Mouse (Mus musculus): ENCODE results near the gene Zfp941.

Gene Zfp941

DNA sequence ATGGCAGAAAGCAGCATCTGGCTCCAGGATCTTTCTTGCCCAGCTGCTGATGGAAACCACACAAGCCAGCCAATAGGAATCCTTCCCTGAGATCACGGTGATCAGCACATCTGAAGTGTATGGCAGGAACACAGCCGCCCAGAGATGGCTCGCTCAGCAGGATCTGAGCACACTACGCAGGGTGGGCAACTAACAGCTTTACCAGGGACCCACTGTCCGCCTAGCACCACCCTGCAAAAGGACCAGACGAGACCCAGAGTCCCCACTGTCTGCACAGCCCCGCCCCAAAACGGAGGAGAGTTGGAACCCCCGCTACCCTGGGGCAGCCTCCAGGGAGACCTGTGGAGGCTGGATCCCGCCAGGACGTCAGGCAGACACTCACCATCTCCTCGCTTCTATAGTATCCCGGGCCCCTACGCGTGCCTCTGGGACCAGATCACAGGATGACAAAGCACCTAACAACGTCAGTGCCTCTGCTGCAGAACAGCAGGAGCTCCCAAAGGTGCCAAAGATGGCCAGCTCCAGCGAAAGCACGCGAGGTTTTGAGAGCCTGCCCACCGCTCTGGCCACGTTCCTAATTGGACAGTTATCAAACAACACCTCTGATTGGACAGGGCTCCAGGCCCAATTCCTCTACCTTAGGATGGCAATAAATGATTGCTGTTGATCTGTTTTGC is at the start of gene Zfp941:
Zfp941 (minus strand) TSS at position 526 of the 677 bp plus-strand sequence.
- no peak for DNase-seq (ENCODE audit: low read depth)

- no peak for DNase-seq (ENCODE audit: low read depth)
Observed at GRCm38 (mm10) chr7:140864761-140865160, 42.8 kb upstream of the Zfp941 start.

- no peak for DNase-seq (ENCODE audit: low read depth)
Observed at GRCm38 (mm10) chr7:140860728-140861127, 38.8 kb upstream of the Zfp941 start.

- no peak for DNase-seq (ENCODE audit: low read depth)
Observed at GRCm38 (mm10) chr7:140859997-140860396, 38.0 kb upstream of the Zfp941 start.

GRCm38 (mm10) chr7:140858746-140859145 is 36.8 kb upstream of the Zfp941 start:
- DNase-seq (ENCODE audit: low read depth): no peak

DNA sequence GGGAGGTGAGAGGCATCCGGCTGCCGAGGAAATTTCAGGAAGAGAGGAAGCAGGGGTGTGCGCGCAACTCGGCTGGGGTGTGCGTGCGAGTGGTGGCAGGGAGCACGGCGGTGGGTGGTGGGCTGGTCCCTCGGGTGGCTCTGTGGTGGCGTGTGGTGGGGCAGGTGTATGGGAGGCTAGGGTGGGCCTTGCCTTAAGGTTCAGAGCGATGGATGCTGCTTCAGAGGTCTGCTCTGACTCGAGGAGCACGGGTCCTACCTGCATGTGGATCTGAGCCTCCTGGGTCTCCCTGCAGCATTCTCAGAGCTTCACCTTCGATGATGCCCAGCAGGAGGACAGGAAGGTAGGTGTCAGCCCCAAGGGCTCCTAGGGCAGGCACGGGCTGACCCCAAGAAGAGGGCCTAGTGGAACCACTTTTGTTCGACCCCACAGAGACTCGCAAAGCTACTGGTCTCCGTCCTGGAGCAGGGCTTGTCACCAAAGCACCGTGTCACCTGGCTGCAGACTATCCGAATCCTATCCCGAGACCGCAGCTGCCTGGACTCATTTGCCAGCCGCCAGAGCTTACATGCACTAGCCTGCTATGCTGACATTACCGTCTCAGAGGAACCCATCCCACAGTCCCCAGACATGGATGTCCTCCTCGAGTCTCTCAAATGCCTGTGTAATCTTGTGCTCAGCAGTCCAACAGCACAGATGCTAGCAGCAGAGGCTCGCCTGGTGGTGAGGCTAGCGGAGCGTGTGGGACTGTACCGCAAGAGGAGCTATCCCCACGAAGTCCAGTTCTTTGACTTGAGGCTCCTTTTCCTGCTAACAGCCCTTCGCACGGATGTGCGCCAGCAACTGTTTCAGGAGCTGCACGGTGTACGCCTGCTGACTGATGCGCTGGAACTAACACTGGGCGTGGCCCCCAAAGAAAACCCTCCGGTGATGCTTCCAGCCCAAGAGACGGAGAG is 35.9 kb upstream of the Zfp941 start, which contains the start of gene Bet1l:
Bet1l (minus strand) TSS at position 28 of the 956 bp plus-strand sequence.
- DNase-seq (ENCODE audit: low read depth): no peak

GRCm38 (mm10) chr7:140856785-140857549 is 35.0 kb upstream of the Zfp941 start, which contains the start of gene Ric8a:
TSS of gene Ric8a (plus strand) at chr7:140856957.
- peak; percentile 92 for DNase-seq (ENCODE audit: low read depth)

DNA sequence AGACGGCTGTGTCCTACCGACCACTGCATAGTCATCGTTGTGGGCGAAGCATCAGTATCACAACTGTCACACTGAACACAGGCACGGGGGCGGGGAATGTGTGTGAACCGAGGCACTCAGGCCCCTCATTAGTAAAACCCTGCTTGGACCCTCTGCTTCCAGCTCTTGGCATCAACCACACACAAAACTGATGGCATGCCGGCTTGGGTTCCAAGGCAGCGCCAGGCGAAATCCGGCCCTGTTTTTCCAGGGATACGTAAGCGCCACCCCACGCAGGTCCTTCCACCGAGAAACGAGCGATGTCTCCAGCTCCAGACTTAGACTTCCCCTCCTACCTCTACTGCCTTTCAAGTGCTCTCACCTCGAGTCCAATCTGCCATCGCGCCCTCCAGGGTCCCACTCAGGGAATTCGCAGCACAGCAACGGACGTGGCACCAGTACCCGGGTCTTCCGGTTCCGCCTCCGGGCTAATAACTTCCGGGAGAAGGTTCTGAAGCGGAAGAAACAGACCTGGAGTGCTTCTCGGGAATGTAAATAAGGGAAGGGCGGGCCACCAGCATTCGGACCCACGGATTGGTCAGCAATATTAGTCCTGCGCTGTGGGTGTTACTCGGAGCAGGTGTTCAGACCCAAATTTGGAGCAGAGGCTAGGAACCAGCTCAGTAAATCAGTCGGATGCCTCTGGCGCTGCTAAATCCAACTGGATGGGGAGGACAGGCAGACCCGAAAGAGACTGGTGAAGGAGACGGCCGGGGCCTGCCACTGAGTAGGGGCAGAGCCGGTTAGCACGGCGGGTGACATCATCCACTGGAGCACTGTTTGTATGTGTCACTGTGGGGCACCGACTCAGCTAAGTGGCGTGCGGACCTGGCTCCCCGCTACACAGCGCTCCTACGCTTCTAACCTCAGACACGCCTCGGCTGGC is 34.1 kb upstream of the Zfp941 start, which contains the start of gene Gm45785:
Gm45785 (minus strand) TSS at position 472 of the 925 bp plus-strand sequence.
- peak; percentile 92 for DNase-seq (ENCODE audit: low read depth)

DNA sequence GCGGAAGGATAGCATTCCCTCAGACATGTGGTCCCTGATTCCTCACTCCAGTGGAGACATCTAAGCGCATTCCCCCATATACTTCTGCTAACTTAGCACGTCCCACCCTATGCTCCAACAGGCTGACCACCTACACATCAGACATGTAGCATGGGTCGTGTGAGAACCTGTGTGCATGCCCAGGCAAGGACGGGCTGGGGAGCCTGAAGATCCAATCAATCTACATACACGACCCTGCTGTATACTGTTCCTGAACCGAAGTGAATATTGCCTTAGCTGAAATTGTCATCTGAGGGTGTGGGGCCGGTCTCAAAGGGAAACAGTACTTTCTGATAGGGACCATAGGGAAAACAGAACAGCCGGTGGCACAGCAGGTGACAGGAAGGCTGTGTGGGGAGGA is 33.2 kb upstream of the Zfp941 start:
- no peak for DNase-seq (ENCODE audit: low read depth)

DNA sequence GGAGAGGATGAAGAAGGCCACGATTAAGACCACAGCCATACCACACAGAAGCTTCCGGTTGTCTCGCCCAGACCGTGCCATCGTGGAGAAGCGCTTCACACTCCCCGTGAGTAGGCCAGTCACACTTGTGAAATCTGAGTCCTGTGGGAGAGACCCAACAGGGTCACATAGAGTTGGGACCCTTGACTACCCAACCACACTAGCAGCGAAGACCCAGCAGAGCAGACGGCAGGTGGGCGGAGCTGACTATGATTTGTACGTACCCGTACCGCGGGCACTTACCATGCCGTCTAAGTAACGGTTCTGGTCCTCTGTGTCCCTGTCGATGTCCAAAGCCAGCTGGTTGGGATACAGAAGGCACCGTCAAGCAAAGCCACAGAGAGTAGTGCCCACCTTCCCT is 32.5 kb upstream of the Zfp941 start:
- DNase-seq (ENCODE audit: low read depth): no peak

DNA sequence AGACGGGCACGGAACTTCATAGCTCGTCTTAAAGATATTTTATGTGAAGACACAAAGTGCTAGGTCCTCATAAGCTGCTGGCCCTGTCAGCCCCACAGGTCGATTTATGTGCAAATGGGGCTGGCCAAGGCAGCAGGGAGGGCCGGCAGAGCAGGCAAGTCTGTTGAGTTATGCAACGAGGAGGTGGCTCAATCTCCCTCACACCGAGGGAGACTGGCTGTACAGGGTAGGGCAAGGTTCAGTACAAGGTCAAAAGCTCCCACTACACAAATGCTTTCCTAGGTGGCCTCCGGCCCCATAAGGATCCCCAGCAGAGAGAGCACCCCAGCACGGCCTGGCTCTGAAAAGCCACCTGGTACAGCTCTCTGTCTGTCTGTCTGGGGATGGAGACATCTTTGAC is 31.4 kb upstream of the Zfp941 start:
- DNase-seq (ENCODE audit: low read depth): no peak

DNA sequence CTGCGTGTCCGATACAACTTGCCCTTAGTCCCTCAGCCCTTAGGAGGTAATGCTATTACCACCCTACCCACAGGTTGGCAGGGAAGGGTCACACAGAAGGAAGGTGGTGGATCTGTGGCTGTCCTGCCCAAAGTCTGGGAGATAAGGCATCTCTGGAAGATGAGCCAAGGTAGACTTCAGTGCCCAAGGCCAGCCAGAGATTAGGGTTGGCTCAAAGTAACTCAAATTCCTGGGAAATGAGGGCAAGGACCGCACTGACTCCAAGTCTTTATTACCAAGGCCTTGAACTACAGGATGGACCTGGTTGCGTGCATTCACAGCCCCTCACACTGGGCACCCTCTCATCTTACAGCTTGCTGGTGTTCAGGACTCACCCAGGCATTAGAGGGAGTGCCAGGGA is 29.9 kb upstream of the Zfp941 start:
- no peak for DNase-seq (ENCODE audit: low read depth)

DNA sequence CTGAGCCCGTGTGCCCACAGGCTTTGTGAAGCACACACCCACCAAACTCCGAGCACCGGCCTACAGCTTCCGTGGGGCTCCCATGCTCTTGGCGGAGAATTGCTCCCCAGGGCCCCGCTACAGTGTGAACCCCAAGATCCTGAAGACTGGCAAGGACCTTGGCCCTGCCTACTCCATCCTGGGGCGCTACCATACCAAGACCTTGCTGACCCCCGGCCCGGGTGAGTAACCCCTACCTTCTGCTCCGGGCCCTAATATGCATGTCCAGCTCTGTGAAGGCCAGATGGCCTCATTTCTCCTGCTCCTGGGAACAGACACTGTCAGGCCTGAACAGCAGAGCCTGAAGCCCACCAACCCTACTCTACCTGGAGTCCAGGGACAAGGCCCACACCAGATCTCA is 26.6 kb upstream of the Zfp941 start:
- no peak for DNase-seq (ENCODE audit: low read depth)

DNA sequence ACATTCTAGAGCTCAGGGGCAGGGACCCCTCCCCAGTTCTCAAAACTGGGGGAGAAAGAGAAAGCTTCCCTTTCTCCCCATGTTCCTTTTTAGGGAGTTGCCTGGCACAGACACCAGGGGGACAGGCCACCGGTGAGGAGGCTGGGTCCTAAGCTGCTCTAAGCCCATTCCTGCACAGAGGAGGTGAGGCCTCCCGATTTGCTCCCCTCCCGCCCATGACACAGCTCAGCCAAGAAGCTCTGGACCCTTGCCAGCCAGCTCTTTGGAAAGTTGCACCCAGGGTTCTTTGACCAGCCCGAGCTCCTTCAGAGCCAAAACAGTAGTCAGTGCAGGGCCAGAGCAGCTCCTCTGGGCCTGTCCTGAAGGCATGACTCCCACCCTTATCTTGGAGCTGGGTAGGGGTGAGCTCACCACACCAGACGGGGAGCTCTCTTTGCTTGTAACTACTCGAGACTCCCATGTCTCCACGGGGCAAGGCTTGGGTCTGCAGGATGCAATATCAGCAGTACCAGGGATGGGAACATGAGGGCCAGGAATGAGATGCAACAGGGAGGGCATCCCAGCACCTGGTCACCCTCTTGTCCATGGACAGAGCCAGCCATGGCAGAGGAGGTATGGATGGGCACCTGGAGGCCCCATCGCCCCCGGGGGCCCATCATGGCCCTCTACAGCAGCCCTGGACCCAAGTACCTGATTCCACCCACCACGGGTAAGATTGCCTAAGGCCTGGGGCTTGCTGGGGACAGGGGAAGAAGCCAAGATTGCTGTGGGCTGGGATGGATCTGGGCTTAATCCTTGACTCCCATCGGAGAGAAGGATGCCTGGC is 26.0 kb upstream of the Zfp941 start, which contains the start of gene Odf3:
Odf3 (plus strand) TSS at position 51 of the 826 bp plus-strand sequence.
- no peak for DNase-seq (ENCODE audit: low read depth)

DNA sequence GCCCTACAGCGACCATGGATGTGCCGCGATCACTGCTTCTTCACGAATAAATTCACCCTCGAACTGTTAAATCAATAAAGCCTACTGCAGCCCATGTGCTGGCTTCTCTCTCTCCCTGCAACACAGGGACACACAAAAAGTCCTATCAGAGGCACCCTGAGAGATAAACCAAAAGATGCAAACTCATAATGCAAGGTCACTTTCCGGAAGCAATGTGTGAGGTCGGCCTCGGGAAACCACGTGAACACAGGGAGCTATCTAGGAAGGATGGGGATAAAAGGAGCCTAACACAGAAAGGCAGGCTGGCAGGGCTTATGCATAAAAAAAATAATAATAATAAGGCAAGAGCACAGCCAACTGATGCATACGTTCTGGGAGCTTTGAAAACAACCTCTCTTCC is 24.7 kb upstream of the Zfp941 start:
- no peak for DNase-seq (ENCODE audit: low read depth)

DNA sequence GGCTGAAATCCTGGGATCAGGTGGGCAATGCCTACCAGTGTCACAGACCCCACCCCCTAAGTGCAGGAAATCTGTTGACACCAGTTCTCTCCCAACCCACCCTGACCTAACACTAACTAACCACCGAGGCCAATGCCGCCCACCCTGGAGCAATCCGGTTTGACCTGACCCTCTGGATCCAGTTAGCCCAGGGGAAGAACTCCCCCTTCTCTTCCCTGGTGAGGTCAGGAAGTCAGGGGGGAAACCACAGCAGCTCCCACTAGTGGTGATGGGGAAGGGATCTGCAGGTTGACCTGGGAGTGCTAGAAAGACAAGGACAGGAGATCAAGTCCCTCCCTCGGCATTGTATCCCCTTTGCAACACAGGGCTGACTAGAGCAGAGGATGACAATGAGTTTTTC is 23.7 kb upstream of the Zfp941 start:
- no peak for DNase-seq (ENCODE audit: low read depth)

DNA sequence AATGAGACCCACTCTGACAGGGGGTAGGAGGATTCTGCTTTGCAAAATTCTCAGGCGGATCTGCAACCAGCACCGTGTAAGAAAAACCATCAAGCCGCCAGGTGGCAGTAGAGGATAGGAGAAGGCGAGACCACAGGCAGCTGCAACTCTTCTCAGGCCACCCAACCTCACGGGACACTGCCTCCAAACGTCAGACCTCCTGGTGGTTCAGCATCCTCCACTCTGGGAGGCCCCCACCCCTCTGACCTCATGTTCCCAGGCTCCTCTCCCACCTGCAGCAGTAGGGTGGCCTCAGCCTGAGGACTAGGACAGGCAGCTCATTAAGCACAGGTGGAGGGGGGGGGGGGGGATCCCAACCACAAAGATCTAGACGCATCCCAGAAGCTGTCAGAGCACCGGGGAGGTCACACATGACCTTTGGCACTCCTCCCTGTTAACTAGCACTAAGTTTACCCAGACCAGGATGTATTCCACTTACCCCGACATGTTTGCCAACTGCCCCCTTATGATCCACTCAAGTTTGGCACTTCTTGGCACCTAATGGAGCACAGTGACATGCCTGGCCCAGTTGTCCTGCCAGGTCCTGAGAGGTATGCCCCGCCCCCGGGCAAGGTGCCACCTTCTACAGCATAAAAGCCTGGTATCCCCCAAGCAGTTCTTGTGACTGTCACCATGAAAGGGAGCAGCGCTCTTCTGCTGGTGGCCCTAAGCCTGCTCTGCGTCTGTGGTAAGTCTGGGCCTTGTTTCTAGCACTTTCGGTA is 23.1 kb upstream of the Zfp941 start, which contains the start of gene Scgb1c1:
Scgb1c1 (plus strand) TSS at position 643 of the 761 bp plus-strand sequence.
- peak; percentile 94 for DNase-seq (ENCODE audit: low read depth)

DNA sequence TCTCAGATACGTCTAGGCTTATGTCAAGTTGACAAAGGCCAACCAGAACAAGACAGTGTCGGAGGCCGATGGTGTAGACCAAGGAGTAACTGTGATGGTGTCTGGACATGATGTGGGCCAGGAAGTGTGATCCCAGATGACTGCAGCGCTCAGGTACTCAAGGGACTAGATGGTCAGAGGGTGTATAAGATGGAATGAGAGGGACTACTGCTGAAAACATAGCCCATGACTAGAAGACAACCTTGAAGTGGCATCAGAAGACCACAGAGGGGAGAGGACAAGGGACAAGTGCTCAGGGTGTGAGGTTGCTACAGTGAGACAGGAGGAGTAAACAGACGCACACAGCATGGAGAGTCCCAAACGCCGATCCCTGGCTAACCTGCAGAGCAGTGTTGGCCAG is 21.8 kb upstream of the Zfp941 start:
- DNase-seq (ENCODE audit: low read depth): no peak

Measured in induced T-regulatory cell, adult 2 months (primary cell).